Mouse (Mus musculus) embryonic facial prominence, embryonic 11.5 days (tissue): ENCODE measurements around the gene Rsbn1l. TPM values are rescaled to one million over a fixed set of nuclear protein-coding genes. Genes with fewer than 3 reads are reported as not detected.

Experiments
- ATAC-seq: fragments of 200-750 bp; cut with Nextera tagmentation; replicated peaks from 2 replicates; pipeline ENCODE4 v1.8.0; 2017; ENCODE audit warnings: low read depth; ENCODE audit not compliant: insufficient number of reproducible peaks, low FRiP score, low TSS enrichment
- DNase-seq: peaks from one replicate; pipeline ENCODE4 v3.0.0-alpha.2; 2015; ENCODE audit warnings: low spot score
- H3K27ac ChIP-seq: fragments of 300-500 bp; sonication (generic); replicated peaks from 2 replicates; pipeline ENCODE4 v1.5.1; 2014; ENCODE audit warnings: mild to moderate bottlenecking, low read depth, low read length, control low read depth
- H3K27me3 ChIP-seq: fragments of 300-500 bp; sonication (generic); 2 replicates; pipeline ENCODE4 v1.6.1; 2014; ENCODE audit warnings: mild to moderate bottlenecking, low read length, moderate library complexity, mixed read lengths; ENCODE audit not compliant: control insufficient read depth, insufficient read depth
- H3K36me3 ChIP-seq: fragments of 300-500 bp; sonication (generic); replicated peaks from 2 replicates; pipeline ENCODE4 v1.6.1; 2014; ENCODE audit warnings: low read depth, mild to moderate bottlenecking, low read length, moderate library complexity, mixed read lengths; ENCODE audit not compliant: control insufficient read depth, insufficient read depth
- H3K4me1 ChIP-seq: fragments of 300-500 bp; sonication (generic); 2 replicates; pipeline ENCODE4 v1.6.1; 2014; ENCODE audit warnings: low read length, mixed read lengths; ENCODE audit not compliant: control insufficient read depth, insufficient read depth
- H3K4me2 ChIP-seq: fragments of 300-500 bp; sonication (generic); 2 replicates; pipeline ENCODE4 v1.6.1; 2014; ENCODE audit warnings: low read depth, mild to moderate bottlenecking, control low read depth, low read length, moderate library complexity
- H3K4me3 ChIP-seq: fragments of 300-500 bp; sonication (generic); 2 replicates; pipeline ENCODE4 v1.5.1; 2014; ENCODE audit warnings: low read depth, low read length, control low read depth
- H3K9ac ChIP-seq: fragments of 300-500 bp; sonication (generic); replicated peaks from 2 replicates; pipeline ENCODE4 v1.6.1; 2014; ENCODE audit warnings: mild to moderate bottlenecking, control low read depth, low read length
- H3K9me3 ChIP-seq: fragments of 300-500 bp; sonication (generic); replicated peaks from 2 replicates; pipeline ENCODE4 v1.6.1; 2016; ENCODE audit warnings: mild to moderate bottlenecking, low read length, inconsistent platforms, mixed read lengths; ENCODE audit not compliant: control insufficient read depth
- WGBS: fragments of 180-500 bp; shearing (Covaris S2); extraction: QIAGEN DNeasy Blood & Tissue Kit; methylation state at CpG from one replicate; pipeline ENCODE4 v1.1.7; 2014; 5-methylcytosine and 5-hydroxymethylcytosine counted together
- polyA plus RNA-seq: library from polyadenylated mRNA; unstranded; fragments of >200 nt; fragmentation: Nextera tagmentation; extraction: Ambion mirVana; gene quantifications from 2 replicates; pipeline ENCODE4 v1.2.1, GENCODE M21; 2014

Rsbn1l gene
- polyA plus RNA-seq, 1 experiment from 2014 or later: 5.7 TPM

DNA sequence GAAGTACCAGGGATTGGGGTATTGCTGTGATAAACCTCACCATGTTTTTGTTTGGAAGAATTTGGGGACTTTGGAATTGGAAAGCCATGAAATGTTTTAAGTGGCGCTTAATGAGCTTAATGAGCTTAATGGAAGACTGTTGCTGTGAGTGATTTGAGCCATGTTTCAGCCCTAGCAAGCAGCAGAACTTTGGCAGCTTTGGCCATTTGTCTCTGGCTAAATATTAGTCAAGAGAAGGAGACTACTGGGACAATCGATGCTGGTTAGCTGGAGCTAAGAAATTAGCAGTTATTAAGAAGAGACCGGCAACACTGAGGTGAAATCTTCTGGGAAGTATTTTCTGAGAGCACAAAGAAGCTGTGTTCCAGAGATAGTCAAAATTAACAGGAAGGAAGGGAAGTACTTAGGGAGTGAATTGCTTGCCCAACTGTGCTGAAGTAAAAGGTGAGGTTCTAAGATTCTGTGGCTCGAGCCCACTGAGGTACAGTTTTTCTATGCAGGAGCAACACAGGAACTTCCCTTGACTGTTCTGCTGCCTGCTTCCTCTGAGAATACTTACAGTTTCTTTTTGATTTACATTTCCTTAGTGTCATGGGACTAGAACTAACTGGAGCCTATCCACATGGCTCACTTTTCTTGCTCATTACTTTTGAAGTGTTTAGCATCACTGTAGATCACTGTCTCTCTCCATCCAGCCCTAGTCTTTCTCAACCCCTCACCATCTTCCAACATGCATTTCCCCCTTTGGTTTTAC lies 91.8 kb downstream of the Rsbn1l start:
- no peaks in the 10 kb centered on the region for H3K27me3 ChIP-seq
- no peak overlapping the region for H3K4me2 ChIP-seq
- H3K9me3 ChIP-seq: no peaks in the 10 kb centered on the region
- ATAC-seq (no peak), DNase-seq (no peak)
- no peak overlapping the region for H3K4me3 ChIP-seq
- H3K9ac ChIP-seq: no peak overlapping the region
- H3K36me3 ChIP-seq: no peaks in the 10 kb centered on the region
- no peak overlapping the region for H3K27ac ChIP-seq
- WGBS: 66% methylated on average over 4 of the region's 4 CpGs
- no peaks in the 10 kb centered on the region for H3K4me1 ChIP-seq

DNA sequence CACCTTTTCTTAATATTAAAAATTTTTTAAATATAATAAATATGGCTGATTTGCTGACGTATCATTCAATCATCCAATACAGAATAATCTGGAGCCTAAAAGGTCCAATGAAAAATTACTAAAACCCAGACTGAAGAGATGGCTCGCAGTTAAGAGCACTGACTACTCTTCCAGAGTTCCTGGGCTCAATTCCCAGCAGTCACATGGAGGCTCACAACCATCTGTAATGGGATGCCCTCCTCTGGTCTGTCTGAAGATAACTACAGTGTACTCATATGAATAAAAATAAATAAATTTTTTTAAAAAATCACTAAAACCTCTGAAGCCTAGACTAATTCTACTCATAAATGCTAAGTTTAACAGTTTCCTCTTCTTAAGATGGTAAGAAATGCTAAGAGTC lies 94.3 kb downstream of the Rsbn1l start:
- no peak for DNase-seq
- ATAC-seq: no peak
- H3K4me1 ChIP-seq: no peaks in the 10 kb centered on the region
- H3K9me3 ChIP-seq: no peaks in the 10 kb centered on the region
- H3K36me3 ChIP-seq: no peaks in the 10 kb centered on the region
- H3K27me3 ChIP-seq: no peaks in the 10 kb centered on the region
- no peak overlapping the region for H3K27ac ChIP-seq
- WGBS: 90% methylated on average over 2 of the region's 2 CpGs
- no peak overlapping the region for H3K4me3 ChIP-seq
- no peak overlapping the region for H3K4me2 ChIP-seq
- H3K9ac ChIP-seq: no peak overlapping the region

DNA sequence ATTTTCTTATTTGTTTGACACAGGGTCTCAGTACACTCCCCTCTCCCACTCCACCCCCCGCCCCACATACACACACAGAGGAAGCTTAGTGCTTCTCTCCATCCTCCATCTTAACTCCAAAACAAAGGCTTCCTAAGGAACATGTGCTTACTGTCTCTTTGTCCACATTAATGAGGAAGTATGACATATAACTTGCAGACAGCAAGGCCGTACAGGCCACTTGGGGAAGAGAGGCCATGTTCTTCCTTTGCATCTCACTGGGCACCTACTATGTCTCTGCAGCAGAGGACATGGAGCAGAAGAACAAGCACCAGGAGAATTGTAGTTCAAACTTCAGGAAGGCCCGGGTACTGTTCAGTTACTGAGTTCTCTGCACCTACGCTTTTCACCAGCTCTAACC lies 95.6 kb downstream of the Rsbn1l start:
- no peak overlapping the region for H3K9ac ChIP-seq
- no peaks in the 10 kb centered on the region for H3K4me1 ChIP-seq
- no peak overlapping the region for H3K4me3 ChIP-seq
- H3K27ac ChIP-seq: no peak overlapping the region
- WGBS: 92% methylated on average over 4 of the region's 4 CpGs
- no peaks in the 10 kb centered on the region for H3K27me3 ChIP-seq
- no peak for ATAC-seq
- no peak for DNase-seq
- no peaks in the 10 kb centered on the region for H3K36me3 ChIP-seq
- H3K4me2 ChIP-seq: no peak overlapping the region
- no peaks in the 10 kb centered on the region for H3K9me3 ChIP-seq

DNA sequence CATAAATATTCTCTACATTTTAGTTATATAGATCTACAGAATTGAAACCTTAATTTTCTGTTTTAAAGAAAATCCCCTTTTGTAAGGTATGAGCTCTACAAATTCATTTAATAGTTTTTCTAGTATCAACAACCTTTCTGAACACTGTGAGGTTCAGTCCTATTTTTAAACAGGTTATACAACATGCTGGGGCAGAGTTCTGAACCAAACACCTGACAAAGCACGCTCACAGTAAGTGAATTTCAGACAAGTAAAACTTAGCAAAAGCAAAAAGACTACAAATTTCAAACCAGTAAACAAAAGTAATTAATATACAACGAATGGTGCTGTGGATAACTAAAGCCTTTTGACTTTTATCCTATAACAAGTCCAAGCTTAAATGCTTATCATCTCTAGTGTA lies 97.8 kb downstream of the Rsbn1l start:
- no peaks in the 10 kb centered on the region for H3K9me3 ChIP-seq
- no peak overlapping the region for H3K27ac ChIP-seq
- no peak overlapping the region for H3K4me2 ChIP-seq
- H3K4me3 ChIP-seq: no peak overlapping the region
- no peak overlapping the region for H3K9ac ChIP-seq
- no peak for DNase-seq
- no peaks in the 10 kb centered on the region for H3K4me1 ChIP-seq
- H3K36me3 ChIP-seq: no peaks in the 10 kb centered on the region
- no peak for ATAC-seq
- WGBS: 93% methylated on average over 2 of the region's 2 CpGs
- no peaks in the 10 kb centered on the region for H3K27me3 ChIP-seq

DNA sequence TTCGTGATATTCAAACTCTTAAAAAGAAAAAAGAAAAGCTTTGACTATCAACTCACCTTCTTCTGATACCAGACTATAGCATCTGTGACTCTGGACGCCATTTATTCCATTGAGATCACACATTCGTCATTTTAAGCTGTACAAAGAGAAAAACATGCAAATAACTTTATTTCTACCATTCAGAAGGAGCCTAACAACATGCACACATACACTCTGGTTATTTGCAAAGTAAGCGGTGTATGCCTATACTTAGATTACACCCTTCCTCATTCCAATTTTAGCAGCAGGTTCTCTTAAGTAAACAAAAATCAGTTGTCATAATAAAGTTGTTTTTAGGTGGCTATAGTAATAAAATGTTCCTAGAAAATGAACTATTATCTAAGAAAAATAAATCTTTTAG lies 101.1 kb downstream of the Rsbn1l start:
- Histone ChIP-seq H3K4me1 (no peaks in the 10 kb centered on the region), H3K36me3 (no peaks in the 10 kb centered on the region), H3K27me3 (no peaks in the 10 kb centered on the region), H3K4me3 (no peak overlapping the region), H3K4me2 (no peak overlapping the region), H3K9me3 (no peaks in the 10 kb centered on the region), H3K27ac (no peak overlapping the region), H3K9ac (no peak overlapping the region)
- ATAC-seq (no peak), DNase-seq (no peak)
- 83% methylated on average over 4 of the region's 4 CpGs for WGBS

DNA sequence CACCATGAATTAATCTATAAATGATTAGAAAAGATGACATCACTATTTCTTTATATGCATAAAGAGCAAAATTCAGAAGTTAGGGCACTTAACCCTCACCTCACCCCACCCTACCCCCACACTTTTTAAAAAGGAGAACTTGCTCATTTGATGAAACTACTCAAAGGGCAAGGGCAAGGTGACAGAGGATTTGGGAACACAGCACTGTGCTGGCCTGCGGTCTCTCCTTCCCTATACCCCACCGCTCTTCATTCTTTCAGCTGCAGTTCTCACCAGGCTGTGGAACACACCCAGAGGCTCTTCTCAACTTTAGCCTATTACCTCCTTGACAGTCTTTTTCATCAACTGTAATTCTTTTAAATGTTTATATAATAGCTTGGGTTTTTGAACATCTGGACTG lies 109.2 kb downstream of the Rsbn1l start:
- Histone ChIP-seq H3K36me3 (no peaks in the 10 kb centered on the region), H3K4me3 (no peak overlapping the region), H3K4me1 (no peaks in the 10 kb centered on the region), H3K4me2 (no peak overlapping the region), H3K9ac (no peak overlapping the region), H3K27me3 (no peaks in the 10 kb centered on the region), H3K27ac (no peak overlapping the region), H3K9me3 (no peaks in the 10 kb centered on the region)
- 94% methylated on average over 2 of the region's 2 CpGs for WGBS
- DNase-seq (no peak), ATAC-seq (no peak)

DNA sequence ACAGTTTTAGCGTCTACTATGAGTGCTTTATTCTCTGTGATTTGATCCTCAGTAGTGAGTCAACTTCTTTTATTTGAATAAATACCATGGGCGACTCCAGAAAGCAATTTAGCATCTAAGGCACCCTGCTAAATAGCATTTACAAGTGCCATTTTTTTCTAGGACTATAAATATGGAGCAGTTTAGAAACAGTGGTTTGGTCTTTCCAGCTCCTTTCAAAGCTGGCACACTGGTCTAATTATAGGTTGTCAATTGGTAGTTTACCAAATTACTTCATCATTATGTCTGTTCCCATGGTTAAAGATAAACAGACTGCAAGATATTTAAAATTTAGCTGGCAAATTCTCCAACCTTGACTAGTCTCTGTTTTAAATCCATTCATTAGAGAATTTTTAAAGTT lies 112.4 kb downstream of the Rsbn1l start:
- Histone ChIP-seq H3K27ac (no peak overlapping the region), H3K4me2 (no peak overlapping the region), H3K9ac (no peak overlapping the region), H3K9me3 (no peaks in the 10 kb centered on the region), H3K36me3 (no peaks in the 10 kb centered on the region), H3K27me3 (no peaks in the 10 kb centered on the region), H3K4me3 (no peak overlapping the region), H3K4me1 (no peaks in the 10 kb centered on the region)
- DNase-seq (peak; percentile 29), ATAC-seq (no peak)
- 55% methylated on average over 2 of the region's 2 CpGs for WGBS

DNA sequence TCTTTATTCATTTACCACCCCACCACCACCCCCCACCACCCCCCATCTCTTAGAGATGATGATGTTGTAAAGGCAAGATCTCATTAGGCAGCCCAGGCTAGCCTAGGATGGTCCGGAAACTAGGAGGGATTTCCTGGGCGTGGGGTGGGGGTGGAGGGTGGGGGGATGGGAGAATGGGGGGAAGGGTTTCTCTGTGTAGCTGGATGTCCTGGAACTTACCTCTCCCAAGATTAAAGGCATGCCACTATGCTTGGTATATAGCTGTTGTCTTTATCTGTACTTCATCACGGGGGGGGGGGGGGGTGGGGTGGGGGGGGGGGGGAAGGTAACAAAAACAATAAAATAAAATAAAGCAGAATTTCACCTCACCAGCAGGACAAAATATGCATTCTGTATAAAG lies 112.8 kb downstream of the Rsbn1l start:
- Histone ChIP-seq H3K36me3 (no peaks in the 10 kb centered on the region), H3K9me3 (no peaks in the 10 kb centered on the region), H3K4me1 (no peaks in the 10 kb centered on the region), H3K9ac (no peak overlapping the region), H3K4me2 (no peak overlapping the region), H3K4me3 (no peak overlapping the region), H3K27ac (no peak overlapping the region), H3K27me3 (no peaks in the 10 kb centered on the region)
- ATAC-seq (peak; percentile 56; the same call in 1 of the 2 replicates), DNase-seq (no peak)
- 60% methylated on average over 2 of the region's 3 CpGs for WGBS
